Mouse (Mus musculus) cerebellum, adult 11 months (tissue): ENCODE data around the gene Slc24a4.
A peak's percentile ranks its signal among the peaks of the same experiment; 100 is the strongest.

Experiments used
- DNase-seq: peaks from one replicate; pipeline ENCODE4 v3.0.0; 2022

The Slc24a4 gene

DNA sequence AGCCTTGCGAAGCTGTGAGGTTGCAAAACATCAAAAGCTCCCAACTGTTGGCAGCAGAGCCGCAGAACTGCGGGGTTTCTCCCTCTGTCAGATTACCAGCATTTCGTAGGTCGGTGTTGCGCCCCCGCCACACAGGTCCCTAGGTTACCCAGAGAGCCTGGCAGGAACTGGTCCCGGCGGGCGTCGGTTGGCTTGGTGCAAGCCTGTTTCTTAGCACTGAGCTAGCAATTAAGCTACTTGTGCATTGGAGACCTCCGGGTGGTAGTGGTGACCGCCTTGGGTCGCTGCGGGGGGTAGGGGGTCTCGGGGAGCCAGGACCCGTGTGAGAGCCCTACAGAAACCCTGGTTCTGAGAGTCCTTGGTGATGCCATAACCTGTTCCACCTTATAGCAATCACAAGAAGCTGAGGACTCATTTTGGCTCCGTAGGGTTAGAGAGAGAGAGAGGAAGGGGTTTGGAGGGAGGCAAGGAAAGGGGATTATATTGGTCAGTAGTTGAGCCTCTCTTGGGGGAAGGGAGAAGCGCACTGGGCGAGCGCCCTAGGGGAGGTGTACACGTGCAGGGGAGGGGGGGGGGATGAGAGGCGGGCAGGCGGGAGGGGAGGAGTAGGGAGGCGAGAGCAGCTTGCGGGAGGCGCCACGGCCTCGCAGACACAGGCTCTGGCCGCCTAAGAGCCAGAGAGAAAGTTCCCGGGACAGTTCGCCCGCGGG, at the start of gene Slc24a4:
Gene Slc24a4 (plus strand): TSS at position 653 of the 710 bp plus-strand sequence.
- DNase-seq, result no peak

- no peak for DNase-seq
Measured at GRCm38 (mm10) chr12:102082648-102083425, 45.7 kb upstream of the Slc24a4 start.

DNA sequence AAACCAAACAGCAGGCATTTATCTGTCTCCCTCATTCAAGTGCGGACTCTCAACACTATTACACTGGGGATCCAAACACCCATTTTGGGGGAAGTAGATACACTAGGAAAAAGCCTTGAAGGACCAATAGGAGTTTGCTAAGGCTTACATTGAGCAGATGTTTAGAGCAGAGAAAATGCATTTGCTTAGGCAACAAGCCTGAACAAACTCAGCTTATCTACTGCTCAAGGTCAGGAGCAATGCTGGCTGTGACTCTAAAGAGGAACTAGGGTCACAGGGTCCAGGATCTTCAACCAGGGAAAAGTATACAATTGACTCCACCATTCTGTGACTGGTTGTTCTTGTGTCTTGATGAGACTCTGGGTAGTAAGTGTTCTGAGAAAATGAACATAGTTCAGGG, 38.0 kb upstream of the Slc24a4 start:
- no peak for DNase-seq

- DNase-seq, result no peak
Measured at GRCm38 (mm10) chr12:102092342-102093094, 36.0 kb upstream of the Slc24a4 start.

DNA sequence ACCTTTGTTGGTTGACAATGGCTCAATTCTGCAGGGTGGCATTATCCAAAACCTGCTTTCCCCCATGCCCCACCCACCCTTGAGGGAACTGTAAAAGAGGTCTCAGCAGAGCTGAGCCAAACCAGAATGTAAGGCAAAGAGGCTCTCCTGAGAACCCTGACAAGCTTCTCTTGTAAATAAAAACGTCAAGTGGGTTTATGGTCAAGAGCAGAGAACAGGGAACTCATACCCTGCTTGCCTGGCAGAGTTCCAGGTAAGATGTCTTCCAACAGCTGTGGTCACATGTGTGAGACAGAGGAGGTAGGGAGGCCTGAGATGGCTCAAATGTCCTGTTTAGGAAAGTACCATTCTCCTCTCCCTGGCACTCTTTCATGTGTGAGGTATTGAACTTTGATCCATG, 22.5 kb upstream of the Slc24a4 start:
- DNase-seq, result no peak

- no peak for DNase-seq
Measured at GRCm38 (mm10) chr12:102108851-102109250, 19.7 kb upstream of the Slc24a4 start.

- no peak for DNase-seq
Measured at GRCm38 (mm10) chr12:102112491-102112890, 16.0 kb upstream of the Slc24a4 start.

DNA sequence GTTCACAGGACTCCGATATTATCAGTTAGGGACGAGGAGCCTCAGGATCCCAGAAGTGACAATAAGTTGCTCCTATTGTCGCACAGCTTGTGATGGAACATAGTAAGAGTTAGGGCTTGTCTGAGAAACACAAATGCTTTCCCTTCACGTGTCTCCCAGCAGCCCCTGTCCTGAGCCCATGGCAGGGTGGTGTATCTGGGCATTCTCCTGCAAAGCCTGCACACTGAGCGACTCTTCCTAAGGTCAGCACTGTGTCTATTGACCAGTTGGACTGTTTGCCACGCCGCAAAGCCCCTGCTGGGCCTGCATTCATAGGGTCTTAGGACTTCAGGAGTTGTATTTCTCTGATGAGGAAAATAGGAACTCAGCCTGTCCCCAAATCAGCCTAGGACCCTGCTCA, 15.6 kb upstream of the Slc24a4 start:
- no peak for DNase-seq

DNA sequence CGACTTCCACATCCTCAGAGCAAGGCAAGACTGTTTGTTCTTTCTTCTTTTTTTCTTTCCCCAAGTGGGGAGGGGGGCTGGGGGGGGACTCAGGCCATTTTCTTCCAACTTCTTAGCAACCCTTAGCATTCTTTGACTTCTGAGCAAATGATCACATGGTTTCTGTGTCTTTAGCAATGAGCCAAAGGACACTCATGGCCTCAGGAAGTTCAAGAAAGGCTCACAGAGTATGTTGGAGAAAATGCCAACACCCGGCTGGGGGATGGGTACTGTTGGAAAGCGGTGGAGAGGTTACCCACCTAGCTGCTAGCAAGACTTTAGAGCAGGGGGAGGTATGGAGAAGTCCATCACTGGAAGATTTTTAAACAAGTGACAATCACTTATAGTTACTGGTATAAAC, 15.1 kb upstream of the Slc24a4 start:
- DNase-seq, result no peak

DNA sequence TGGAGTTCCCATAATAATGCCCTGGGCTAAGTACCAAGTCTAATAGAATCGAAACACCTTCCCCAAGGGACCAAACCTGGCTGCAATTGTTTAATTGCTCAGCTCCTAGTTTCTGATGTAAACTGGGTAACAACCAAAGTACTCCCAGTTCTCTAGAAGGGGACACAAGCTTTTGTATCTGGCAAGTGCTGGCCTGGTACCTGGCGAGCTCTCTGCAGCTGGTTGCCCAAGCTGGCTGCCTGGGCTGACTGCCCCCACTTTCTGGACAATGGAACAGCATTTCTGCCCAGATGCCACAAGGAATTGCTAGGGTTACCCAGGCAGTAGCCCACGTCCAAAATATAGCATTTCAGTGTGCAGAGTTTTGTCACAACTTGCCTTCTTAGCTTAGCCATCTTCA, 12.0 kb upstream of the Slc24a4 start:
- no peak for DNase-seq

- no peak for DNase-seq
Measured at GRCm38 (mm10) chr12:102118014-102118413, 10.5 kb upstream of the Slc24a4 start.

- DNase-seq, result no peak
Measured at GRCm38 (mm10) chr12:102127601-102128000, 932 bp upstream of the Slc24a4 start.

DNA sequence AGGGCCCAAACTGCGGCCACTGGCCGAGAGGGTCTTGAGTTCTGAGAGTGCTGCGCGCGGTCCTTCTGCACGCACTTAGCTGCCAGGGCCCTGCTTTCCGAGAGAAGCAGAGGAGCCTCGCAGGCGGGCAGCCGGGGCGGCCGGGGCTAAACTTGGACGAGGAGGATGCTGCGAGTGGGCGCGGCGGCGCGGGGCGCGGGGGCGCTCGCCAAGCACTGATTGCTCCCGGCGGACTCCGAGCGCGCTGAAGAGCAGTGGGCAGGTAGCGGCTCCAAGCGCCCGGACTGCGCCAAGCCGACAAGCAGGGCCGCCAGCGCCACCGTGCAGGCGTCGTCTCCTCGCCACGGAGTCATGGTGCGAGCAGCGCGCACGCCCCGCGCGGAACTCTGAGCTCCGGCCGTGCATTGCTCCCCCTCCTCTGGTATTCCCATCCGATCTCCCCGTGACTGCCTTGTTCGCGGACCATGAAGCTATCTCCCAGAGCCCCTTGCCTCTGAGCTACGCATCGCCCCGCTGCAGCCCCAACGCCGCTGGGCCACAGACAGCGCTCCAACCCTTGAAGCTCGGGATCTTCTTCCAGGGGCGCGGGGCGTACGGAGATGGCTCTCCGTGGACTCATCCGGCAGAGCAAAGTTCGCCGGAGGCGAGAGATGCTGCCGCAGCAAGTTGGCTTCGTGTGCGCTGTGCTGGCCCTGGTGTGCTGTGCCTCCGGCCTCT, 416 bp downstream of the Slc24a4 start:
- peak; percentile 33 for DNase-seq

DNA sequence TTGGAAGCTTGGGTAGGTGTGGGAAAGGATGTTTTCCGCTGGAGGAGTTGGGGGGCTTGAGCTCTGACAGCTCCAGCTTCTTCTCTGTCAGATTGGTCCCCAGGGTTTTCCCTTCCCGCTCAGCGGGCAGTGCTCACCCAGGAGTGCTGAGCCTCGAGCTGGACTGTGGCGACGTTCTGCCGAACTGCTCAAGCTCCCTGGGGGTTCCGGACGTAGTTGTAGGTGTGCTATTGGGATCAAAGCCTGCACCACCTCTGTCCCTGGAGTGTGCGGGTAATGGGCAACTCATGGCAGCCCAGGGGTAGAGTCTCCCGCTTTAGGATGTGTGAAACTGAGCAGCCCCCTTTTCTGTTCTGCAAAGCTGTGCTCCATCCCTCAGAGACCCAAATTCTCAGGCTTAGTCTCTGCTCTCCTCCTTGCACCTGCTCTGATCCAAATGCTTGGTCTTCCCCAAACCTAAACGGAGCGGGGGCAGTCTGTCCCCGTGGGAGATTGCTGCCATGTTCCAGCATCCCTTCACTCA, 1.0 kb downstream of the Slc24a4 start:
- no peak for DNase-seq

GRCm38 (mm10) chr12:102139710-102140109, 11.2 kb downstream of the Slc24a4 start:
- no peak for DNase-seq

DNA sequence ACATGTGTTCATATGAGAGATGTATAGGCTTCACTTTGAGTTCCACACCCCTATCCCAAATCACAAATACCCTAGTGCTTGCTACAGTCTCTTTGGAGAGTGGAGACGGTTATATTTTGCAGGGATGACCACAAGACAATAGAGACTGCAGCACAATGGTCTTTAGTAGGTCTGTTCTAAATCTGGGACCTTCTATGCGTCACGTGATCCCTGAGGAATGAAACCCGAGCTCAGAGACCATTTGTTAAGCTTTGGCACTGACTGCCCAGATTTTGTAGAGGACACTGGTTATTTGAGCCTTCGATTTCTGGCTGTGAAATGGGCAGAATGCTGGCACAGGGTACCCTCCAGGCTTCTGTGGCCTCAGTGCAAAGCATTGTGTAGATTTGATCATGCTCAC, 12.8 kb downstream of the Slc24a4 start:
- DNase-seq, result no peak

DNA sequence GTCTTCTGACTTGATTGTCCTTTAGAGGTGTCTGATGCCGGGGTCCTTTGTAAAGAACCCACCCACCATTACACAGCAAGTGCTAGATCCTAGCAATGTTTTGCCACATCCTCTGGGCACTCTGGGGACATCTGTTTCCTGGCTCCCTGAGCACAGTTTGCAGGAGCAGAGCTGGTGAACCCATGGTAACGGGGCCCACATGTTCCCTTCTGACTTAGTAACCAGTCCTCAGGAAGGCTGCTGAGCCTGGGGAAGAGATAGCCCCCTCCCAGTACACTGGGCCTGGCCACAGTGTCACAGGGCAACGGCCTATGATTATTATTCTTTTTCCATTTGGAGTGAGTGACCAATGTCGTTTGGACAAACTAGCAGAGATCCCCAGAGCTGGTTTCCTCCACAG, 19.1 kb downstream of the Slc24a4 start:
- no peak for DNase-seq

DNA sequence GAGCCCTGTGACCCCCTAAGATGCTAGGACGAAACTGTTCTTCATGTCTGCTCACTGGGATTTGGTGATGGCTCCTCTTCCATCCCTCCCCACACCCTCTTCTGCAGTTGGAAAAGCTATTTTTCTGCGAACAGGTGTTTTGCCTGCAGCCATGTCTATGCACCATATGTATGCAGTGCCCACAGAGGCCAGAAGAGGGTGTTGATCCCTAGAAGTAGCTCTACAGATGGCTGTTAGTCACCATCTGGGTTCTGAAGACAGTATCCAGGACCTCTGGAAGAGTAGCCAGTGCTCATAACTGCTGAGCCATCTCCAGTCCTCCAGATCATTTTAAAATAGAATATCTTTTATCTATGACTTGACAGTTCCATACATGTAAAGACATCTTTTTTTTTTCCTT, 20.2 kb downstream of the Slc24a4 start:
- DNase-seq, result no peak

DNA sequence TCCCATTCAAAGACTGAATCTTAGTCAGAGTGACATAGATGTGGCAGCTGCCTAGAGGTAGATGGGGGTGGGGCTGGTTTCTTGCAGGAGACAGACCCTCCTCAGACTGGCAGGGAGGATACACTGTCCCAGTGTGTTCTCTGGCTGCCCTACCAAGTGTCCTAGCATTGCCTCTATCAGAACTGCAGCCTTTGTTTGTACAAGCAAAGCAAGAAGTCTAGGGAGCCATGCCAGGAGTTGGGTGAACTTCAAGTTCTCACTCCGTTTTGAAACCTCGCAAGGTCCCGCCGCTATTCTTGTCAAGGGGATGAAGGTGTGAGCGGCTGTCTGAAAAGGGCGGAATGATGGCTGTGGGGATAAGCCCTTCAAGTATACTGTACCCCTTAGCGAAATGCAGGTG, 22.7 kb downstream of the Slc24a4 start:
- no peak for DNase-seq

DNA sequence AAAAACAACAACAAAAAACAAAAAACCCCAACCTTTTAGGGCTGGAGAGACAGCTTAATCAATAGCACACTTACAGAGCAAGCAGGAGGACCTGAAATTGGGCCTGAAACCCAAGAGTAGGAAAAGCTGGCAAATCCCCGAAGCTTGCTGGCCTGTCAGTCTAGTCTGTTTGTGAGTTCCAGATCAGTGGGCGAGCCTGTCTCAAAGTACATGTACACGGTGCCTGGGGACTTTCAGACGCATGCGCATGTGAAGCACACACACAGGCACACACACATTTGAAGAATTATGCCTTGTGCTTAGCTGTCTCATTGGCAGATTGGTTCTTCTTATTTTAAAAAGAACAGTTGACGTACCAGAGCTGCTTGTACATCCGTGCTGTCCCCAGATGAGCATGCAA, 25.3 kb downstream of the Slc24a4 start:
- no peak for DNase-seq

DNA sequence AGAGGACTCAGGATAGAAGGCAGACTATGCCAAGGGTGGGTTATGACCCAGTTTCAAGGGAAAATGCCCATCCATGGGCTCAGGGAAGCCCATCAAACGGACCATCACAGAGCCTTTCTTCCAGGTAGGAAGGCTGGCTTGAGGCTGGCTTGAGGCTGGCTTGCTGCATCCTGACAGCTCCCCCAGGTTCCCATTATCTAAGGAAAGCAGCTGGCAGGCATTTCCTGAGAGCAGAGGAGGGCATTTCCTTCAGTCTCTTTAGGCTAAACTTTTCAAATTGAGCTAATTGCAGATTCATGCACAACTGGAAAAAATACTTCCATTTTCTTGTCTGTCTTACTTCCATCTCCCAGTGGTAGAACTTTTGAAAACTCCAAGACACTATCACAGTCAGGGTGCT, 26.3 kb downstream of the Slc24a4 start:
- DNase-seq, result no peak

- no peak for DNase-seq
Measured at GRCm38 (mm10) chr12:102164632-102165031, 36.1 kb downstream of the Slc24a4 start.
